Mouse (Mus musculus) cerebellum, adult 2 months (tissue): ENCODE measurements around the gene Ddx51. TPM values are rescaled to one million over a fixed set of nuclear protein-coding genes. Genes with fewer than 3 reads are reported as not detected.

ENCODE experiments used
- DNase-seq, 2 experiments: peaks; one replicate each; pipeline ENCODE4 v3.0.0; 2021
- H3K27ac ChIP-seq: fragments of 200-500 bp; 2 replicates; pipeline ENCODE4 v1.5.1; 2012; ENCODE audit warnings: low read length, control low read depth, inconsistent platforms; ENCODE audit not compliant: insufficient read depth
- H3K27me3 ChIP-seq: fragments of 200-500 bp; 2 replicates; pipeline ENCODE4 v1.6.1; 2012; ENCODE audit warnings: inconsistent platforms, mild to moderate bottlenecking, low read length, moderate library complexity; ENCODE audit not compliant: control insufficient read depth, insufficient read depth
- H3K4me1 ChIP-seq: fragments of 200-500 bp; 2 replicates; pipeline ENCODE4 v1.6.1; 2011; ENCODE audit warnings: low read length; ENCODE audit not compliant: control insufficient read depth, insufficient read depth
- H3K4me3 ChIP-seq: fragments of 200-500 bp; replicated peaks from 2 replicates; pipeline ENCODE3; 2011; ENCODE audit warnings: mild to moderate bottlenecking, low read depth, low read length, control low read depth; ENCODE audit not compliant: insufficient read depth
- CTCF ChIP-seq: fragments of 200-500 bp; IDR thresholded peaks from 2 replicates; pipeline ENCODE4 v1.5.1; 2011; ENCODE audit warnings: low read depth, mild to moderate bottlenecking, control low read depth, low read length, moderate library complexity, borderline replicate concordance; ENCODE audit not compliant: insufficient read depth
- POLR2A ChIP-seq: fragments of 200-500 bp; IDR thresholded peaks from 2 replicates; pipeline ENCODE4 v1.6.1; 2011; ENCODE audit warnings: low read length, control low read depth, borderline replicate concordance; ENCODE audit not compliant: insufficient read depth
- WGBS: fragments of 180-500 bp; shearing (Covaris S2); methylation state at CpG from one replicate; pipeline ENCODE4 v1.1.7; 2018; 5-methylcytosine and 5-hydroxymethylcytosine counted together
- polyA plus RNA-seq: library from polyadenylated mRNA; depleted of rRNA; stranded (reverse); fragments of >200 nt; gene quantifications from 2 replicates; pipeline ENCODE4 v1.2.3, GENCODE M21; 2012

Ddx51 gene
- polyA plus RNA-seq, 1 experiment: 20.8 TPM

GRCm38 (mm10) chr5:110635951-110636707 lies 17.1 kb upstream of the Ddx51 start:
- TF ChIP-seq CTCF (peak; percentile 48; the same call in 1 of the 2 replicates), POLR2A (no peak)
- WGBS: 35% methylated on average over 6 of the region's 6 CpGs
- DNase-seq: peak in 1 of 2 experiments; percentile 37
- H3K4me3 ChIP-seq: no peak overlapping the region
- H3K27ac ChIP-seq: no peak overlapping the region
- H3K4me1 ChIP-seq: peaks cover 3% of the 10 kb centered on the region; the same call in 1 of the 2 replicates
- no peaks in the 10 kb centered on the region for H3K27me3 ChIP-seq

- DNase-seq: no peak
- H3K4me3 ChIP-seq: no peak overlapping the region
- WGBS: 88% methylated on average over 7 of the region's 7 CpGs
- TF ChIP-seq CTCF: no peak
- TF ChIP-seq POLR2A: no peak
- no peak overlapping the region for H3K27ac ChIP-seq
- peaks cover 3% of the 10 kb centered on the region; the same call in 1 of the 2 replicates for H3K4me1 ChIP-seq
- no peaks in the 10 kb centered on the region; the same call in 1 of the 2 replicates for H3K27me3 ChIP-seq
Measured at GRCm38 (mm10) chr5:110638306-110639074, 14.8 kb upstream of the Ddx51 start.

- Histone ChIP-seq H3K27ac (no peak overlapping the region), H3K4me3 (no peak overlapping the region), H3K4me1 (peaks cover 3% of the 10 kb centered on the region; the same call in 1 of the 2 replicates), H3K27me3 (no peaks in the 10 kb centered on the region; the same call in 1 of the 2 replicates)
- WGBS: 27% methylated on average over 12 of the region's 12 CpGs
- TF ChIP-seq CTCF: peak; percentile 67; the same call in 1 of the 2 replicates
- no peak for TF ChIP-seq POLR2A
- peak; percentile 57 to 74 for DNase-seq
Measured at GRCm38 (mm10) chr5:110639459-110639858, 13.8 kb upstream of the Ddx51 start.

- Histone ChIP-seq H3K27me3 (no peaks in the 10 kb centered on the region; the same call in 1 of the 2 replicates), H3K4me1 (no peaks in the 10 kb centered on the region), H3K27ac (no peak overlapping the region), H3K4me3 (no peak overlapping the region)
- TF ChIP-seq POLR2A (no peak), CTCF (no peak)
- DNase-seq: no peak
Measured at GRCm38 (mm10) chr5:110646377-110646776, 6.9 kb upstream of the Ddx51 start.

GRCm38 (mm10) chr5:110653686-110654085 lies 435 bp downstream of the Ddx51 start:
- no peaks in the 10 kb centered on the region for H3K27me3 ChIP-seq
- TF ChIP-seq POLR2A (no peak), CTCF (no peak)
- H3K4me1 ChIP-seq: peaks cover 3% of the 10 kb centered on the region
- DNase-seq: no peak
- H3K27ac ChIP-seq: no peak overlapping the region
- WGBS: under 1% methylated on average over 36 of the region's 37 CpGs
- peak overlapping the region; percentile 86 for H3K4me3 ChIP-seq

GRCm38 (mm10) chr5:110659682-110660081 lies 6.4 kb downstream of the Ddx51 start:
- DNase-seq: no peak
- Histone ChIP-seq H3K27me3 (no peaks in the 10 kb centered on the region), H3K4me1 (no peaks in the 10 kb centered on the region), H3K4me3 (no peak overlapping the region), H3K27ac (no peak overlapping the region)
- no peak for TF ChIP-seq POLR2A
- TF ChIP-seq CTCF: no peak

- no peak overlapping the region for H3K27ac ChIP-seq
- H3K27me3 ChIP-seq: no peaks in the 10 kb centered on the region
- H3K4me1 ChIP-seq: no peaks in the 10 kb centered on the region
- H3K4me3 ChIP-seq: no peak overlapping the region
- WGBS: 76% methylated on average over 2 of the region's 2 CpGs
- TF ChIP-seq POLR2A: no peak
- no peak for TF ChIP-seq CTCF
- no peak for DNase-seq
Measured at GRCm38 (mm10) chr5:110664041-110664440, 10.8 kb downstream of the Ddx51 start.
